Mouse (Mus musculus) G1E (cell line): ENCODE data around the gene Mrpl2. TPM values are rescaled to one million over a fixed set of nuclear protein-coding genes. Genes with fewer than 3 reads are reported as not detected.

ENCODE experiments used
- ATAC-seq: 2 replicates; pipeline ENCODE4 v1.8.0; 2016; ENCODE audit warnings: mild to moderate bottlenecking; ENCODE audit not compliant: insufficient number of reproducible peaks, poor library complexity, low FRiP score, severe bottlenecking; ENCODE audit errors: extremely low read depth
- DNase-seq: peaks from one replicate; pipeline ENCODE4 v3.0.0; 2012; ENCODE audit warnings: low spot score
- H3K27me3 ChIP-seq: 2 replicates; pipeline ENCODE4 v1.6.1; 2012; ENCODE audit warnings: mild to moderate bottlenecking, low read length, inconsistent platforms; ENCODE audit not compliant: insufficient read depth
- H3K36me3 ChIP-seq: replicated peaks from 2 replicates; pipeline ENCODE3; 2012; ENCODE audit warnings: mild to moderate bottlenecking, inconsistent platforms
- H3K4me1 ChIP-seq: 2 replicates; pipeline ENCODE4 v1.6.1; 2012; ENCODE audit warnings: low read depth, low read length, inconsistent platforms, mixed read lengths; ENCODE audit not compliant: insufficient read depth
- H3K4me3 ChIP-seq: 2 replicates; pipeline ENCODE4 v1.5.1; 2012; ENCODE audit warnings: low read depth, mild to moderate bottlenecking, inconsistent platforms, low read length, moderate library complexity, mixed read lengths
- H3K9me3 ChIP-seq: replicated peaks from 2 replicates; pipeline ENCODE4 v1.6.1; 2012; ENCODE audit warnings: inconsistent platforms
- CTCF ChIP-seq: IDR thresholded peaks from 2 replicates; pipeline ENCODE4 v1.5.1; 2012; ENCODE audit warnings: low read depth, low read length, inconsistent platforms, mixed read lengths
- GATA1 ChIP-seq: IDR thresholded peaks from 2 replicates; pipeline ENCODE4 v1.6.1; 2012; ENCODE audit warnings: borderline replicate concordance, low read length, inconsistent platforms, mixed read lengths
- GATA2 ChIP-seq: IDR thresholded peaks from 2 replicates; pipeline ENCODE4 v1.6.1; 2012; ENCODE audit warnings: low read depth, low read length, inconsistent platforms, borderline replicate concordance
- POLR2AphosphoS5 ChIP-seq: IDR thresholded peaks from 2 replicates; pipeline ENCODE4 v1.6.1; 2012; ENCODE audit warnings: low read depth, low read length, inconsistent platforms; ENCODE audit not compliant: insufficient replicate concordance
- TAL1 ChIP-seq: conservative IDR thresholded peaks from 2 replicates; pipeline ENCODE4 v1.6.1; 2012; ENCODE audit warnings: low read depth, low read length, inconsistent platforms, mixed read lengths
- polyA plus RNA-seq: library from polyadenylated mRNA; stranded (reverse); fragments of >175 nt; gene quantifications from 2 replicates; pipeline ENCODE4 v1.2.3, GENCODE M21; 2012
- total RNA-seq, 2 experiments: library from RNA; stranded (forward) in 1 of 2; stranded (reverse) in 1 of 2; fragments of 200-1000 nt in 1 of 2; fragments of >200 nt in 1 of 2; fragmentation: Nextera tagmentation in 1 of 2; gene quantifications; 2 replicates each; pipeline ENCODE4 v1.2.3; 2014 to 2017

Mrpl2 gene
- total and polyA plus RNA-seq, 3 experiments, result 44.7 to 853 (median 76.3) TPM

- ATAC-seq, result no peak
- Histone ChIP-seq H3K36me3 (peaks cover 39% of the 10 kb centered on the region), H3K4me1 (peaks cover 57% of the 10 kb centered on the region)
These were observed 263 bp downstream of the Mrpl2 start for GRCm38 (mm10) chr17:46646322-46646662.

DNA sequence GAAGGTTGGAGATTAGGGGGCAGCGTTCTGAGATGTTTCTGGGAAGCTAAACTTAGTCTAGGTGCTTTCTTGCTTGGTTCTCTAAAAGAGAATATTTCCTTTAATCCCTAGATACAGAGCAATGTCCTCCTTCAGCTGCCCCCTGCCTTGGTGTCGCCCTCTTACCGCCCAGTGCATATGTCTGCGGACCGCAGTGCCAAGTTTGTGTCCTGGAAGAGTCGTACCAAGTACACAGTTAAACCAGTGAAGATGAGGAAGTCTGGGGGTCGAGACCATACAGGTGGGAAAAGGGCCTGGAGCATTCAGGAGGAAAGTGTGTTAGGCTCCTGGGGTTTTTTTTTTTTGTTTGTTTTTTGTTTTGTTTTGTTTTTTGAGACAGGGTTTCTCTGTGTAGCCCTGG is 1.2 kb downstream of the Mrpl2 start:
- TF ChIP-seq GATA1 (no peak), CTCF (no peak), POLR2AphosphoS5 (no peak), GATA2 (no peak), TAL1 (no peak)
- H3K27me3 ChIP-seq, result no peaks in the 10 kb centered on the region
- no peak for DNase-seq
- H3K36me3 ChIP-seq, result peaks cover 42% of the 10 kb centered on the region
- peaks cover 67% of the 10 kb centered on the region for H3K4me1 ChIP-seq
- peak overlapping the region; percentile 94; the same call in 1 of the 2 replicates for H3K4me3 ChIP-seq
- no peaks in the 10 kb centered on the region for H3K9me3 ChIP-seq
- no peak for ATAC-seq

More at GRCm38 (mm10) chr17:46646322-46646662, 263 bp downstream of the Mrpl2 start:
- no peaks in the 10 kb centered on the region for H3K27me3 ChIP-seq
- H3K4me3 ChIP-seq, result peak overlapping the region; percentile 94
- TF ChIP-seq POLR2AphosphoS5, result no peak
- no peak for TF ChIP-seq CTCF
- no peak for TF ChIP-seq TAL1
- no peak for TF ChIP-seq GATA2
- TF ChIP-seq GATA1, result no peak
- no peaks in the 10 kb centered on the region for H3K9me3 ChIP-seq
- DNase-seq, result no peak

GRCm38 (mm10) chr17:46648436-46648835 is 2.4 kb downstream of the Mrpl2 start:
- H3K4me3 ChIP-seq, result no peak overlapping the region
- TF ChIP-seq GATA2, result no peak
- ATAC-seq (no peak), DNase-seq (no peak)
- no peaks in the 10 kb centered on the region for H3K27me3 ChIP-seq
- H3K9me3 ChIP-seq, result no peaks in the 10 kb centered on the region
- peaks cover 75% of the 10 kb centered on the region for H3K4me1 ChIP-seq
- H3K36me3 ChIP-seq, result peaks cover 53% of the 10 kb centered on the region

DNA sequence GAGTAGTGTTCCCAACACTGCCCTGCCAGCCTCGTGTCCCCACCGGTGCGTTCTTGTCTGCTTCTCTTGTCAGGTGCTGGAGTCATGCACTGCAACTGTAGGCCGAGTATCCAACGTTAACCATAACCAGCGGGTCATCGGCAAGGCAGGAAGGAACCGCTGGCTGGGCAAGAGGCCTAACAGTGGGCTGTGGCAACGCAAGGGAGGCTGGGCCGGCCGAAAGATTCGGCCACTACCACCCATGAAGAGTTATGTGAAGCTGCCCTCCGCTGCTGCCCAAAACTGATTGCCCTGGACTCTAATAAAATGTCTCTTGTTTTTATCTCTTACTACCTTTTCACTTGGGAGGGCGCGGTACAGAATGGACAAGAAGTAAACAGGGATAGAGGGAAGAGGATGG is 3.8 kb downstream of the Mrpl2 start:
- Histone ChIP-seq H3K4me1 (peaks cover 73% of the 10 kb centered on the region), H3K27me3 (no peaks in the 10 kb centered on the region), H3K4me3 (peak overlapping the region; percentile 84), H3K9me3 (no peaks in the 10 kb centered on the region), H3K36me3 (peaks cover 67% of the 10 kb centered on the region)
- no peak for TF ChIP-seq POLR2AphosphoS5
- no peak for TF ChIP-seq GATA1
- TF ChIP-seq TAL1, result no peak
- no peak for TF ChIP-seq CTCF
- ATAC-seq (no peak), DNase-seq (no peak)

- H3K9me3 ChIP-seq, result no peaks in the 10 kb centered on the region
- H3K4me3 ChIP-seq, result peak within 1 kb of the TSS; percentile 84
- no peaks in the 10 kb centered on the region for H3K27me3 ChIP-seq
- peaks cover 67% of the 10 kb centered on the region for H3K4me1 ChIP-seq
- no peak for TF ChIP-seq TAL1
- TF ChIP-seq GATA2, result no peak
- TF ChIP-seq GATA1, result no peak
- no peak for TF ChIP-seq POLR2AphosphoS5
- TF ChIP-seq CTCF, result no peak
- DNase-seq (peak; percentile 100), ATAC-seq (peak; percentile 70; the same call in 1 of the 2 replicates)
- peaks cover 71% of the 10 kb centered on the region for H3K36me3 ChIP-seq
These were observed 4.4 kb downstream of the Mrpl2 start, which contains the start of gene Cul7 for GRCm38 (mm10) chr17:46650232-46651031. TSS of gene Cul7 (plus strand) at chr17:46650337.

DNA sequence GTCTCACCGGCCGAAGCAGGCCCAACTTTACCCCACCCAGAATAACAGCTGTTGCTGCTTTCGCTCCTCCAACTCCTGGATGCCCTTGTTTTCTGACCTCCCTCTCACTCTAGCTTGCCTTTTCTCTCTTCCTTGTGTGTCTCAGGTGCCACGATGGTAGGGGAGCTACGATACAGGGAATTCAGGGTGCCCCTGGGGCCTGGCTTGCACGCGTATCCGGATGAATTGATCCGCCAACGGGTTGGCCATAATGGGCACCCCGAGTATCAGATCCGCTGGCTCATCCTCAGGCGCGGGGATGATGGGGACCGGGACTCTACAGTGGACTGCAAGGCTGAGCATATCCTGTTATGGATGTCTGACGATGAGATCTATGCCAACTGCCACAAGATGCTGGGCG is 5.3 kb downstream of the Mrpl2 start:
- DNase-seq, result no peak
- H3K9me3 ChIP-seq, result no peaks in the 10 kb centered on the region
- H3K36me3 ChIP-seq, result peaks cover 80% of the 10 kb centered on the region

More for the DNA sequence above, 5.3 kb downstream of the Mrpl2 start:
- H3K27me3 ChIP-seq, result no peaks in the 10 kb centered on the region
- ATAC-seq, result no peak
- TF ChIP-seq GATA1, result no peak
- TF ChIP-seq POLR2AphosphoS5, result no peak
- no peak for TF ChIP-seq GATA2
- no peak for TF ChIP-seq TAL1
- no peak for TF ChIP-seq CTCF
- H3K4me1 ChIP-seq, result peaks cover 65% of the 10 kb centered on the region
- H3K4me3 ChIP-seq, result peak overlapping the region; percentile 84
